Mouse (Mus musculus): ENCODE results near the gene Tradd. TPM values are rescaled to one million over a fixed set of nuclear protein-coding genes. Genes with fewer than 3 reads are reported as not detected.

The Tradd gene
- 20.0 and 24.2 TPM in 2 replicates for polyA plus RNA-seq (2015; fragmentation: Nextera tagmentation; extraction: Ambion mirVana)

GRCm38 (mm10) chr8:105264024-105264982 lies at the start of gene Tradd, which contains the start of gene Fbxl8:
Gene Tradd (minus strand): TSS chr8:105264609.
Gene Fbxl8 (plus strand): TSS chr8:105264648.
- Histone ChIP-seq H3K4me2 (peak within 1 kb of the TSS; percentile 82), H3K4me1 (peaks cover 44% of the 10 kb centered on the region), H3K4me3 (replicated peaks) (peak within 1 kb of the TSS; percentile 60), H3K27ac (no peak within 1 kb of the TSS), H3K27me3 (peaks cover 90% of the 10 kb centered on the region), H3K36me3 (no peaks in the 10 kb centered on the region), H3K9ac (peak within 1 kb of the TSS; percentile 54), H3K9me3 (replicated peaks) (no peaks in the 10 kb centered on the region)
- peak; percentile 71 for ATAC-seq (replicated peaks; ENCODE audit: low FRiP score)
- WGBS: 2% methylated on average over 54 of the region's 54 CpGs

GRCm38 (mm10) chr8:105313622-105314402 lies 49.4 kb upstream of the Tradd start:
- H3K9ac ChIP-seq: no peak overlapping the region
- ATAC-seq (replicated peaks; ENCODE audit: low FRiP score): no peak
- no peaks in the 10 kb centered on the region for H3K4me1 ChIP-seq
- 82% methylated on average over 9 of the region's 9 CpGs for WGBS
- no peaks in the 10 kb centered on the region for H3K27me3 ChIP-seq
- no peak overlapping the region for H3K4me3 ChIP-seq (replicated peaks)
- peaks cover 92% of the 10 kb centered on the region for H3K36me3 ChIP-seq
- H3K4me2 ChIP-seq: no peak overlapping the region
- no peaks in the 10 kb centered on the region for H3K9me3 ChIP-seq (replicated peaks)
- H3K27ac ChIP-seq: no peak overlapping the region

- no peak overlapping the region for H3K4me2 ChIP-seq
- H3K27ac ChIP-seq: no peak overlapping the region
- ATAC-seq (replicated peaks; ENCODE audit: low FRiP score): no peak
- no peaks in the 10 kb centered on the region for H3K4me1 ChIP-seq
- WGBS: 90% methylated on average over 8 of the region's 8 CpGs
- H3K27me3 ChIP-seq: no peaks in the 10 kb centered on the region
- H3K9ac ChIP-seq: no peak overlapping the region
- no peaks in the 10 kb centered on the region for H3K9me3 ChIP-seq (replicated peaks)
- no peak overlapping the region for H3K4me3 ChIP-seq (replicated peaks)
- H3K36me3 ChIP-seq: peaks cover 92% of the 10 kb centered on the region
Measured at GRCm38 (mm10) chr8:105312891-105313481, 48.6 kb upstream of the Tradd start.

GRCm38 (mm10) chr8:105311718-105312117 lies 47.3 kb upstream of the Tradd start:
- Histone ChIP-seq H3K4me3 (replicated peaks) (no peak overlapping the region), H3K27ac (no peak overlapping the region), H3K4me2 (no peak overlapping the region), H3K9me3 (replicated peaks) (no peaks in the 10 kb centered on the region), H3K9ac (no peak overlapping the region), H3K27me3 (no peaks in the 10 kb centered on the region), H3K4me1 (no peaks in the 10 kb centered on the region), H3K36me3 (peaks cover 91% of the 10 kb centered on the region)
- ATAC-seq (replicated peaks; ENCODE audit: low FRiP score): no peak
- 93% methylated on average over 1 of the region's 1 CpGs for WGBS

- Histone ChIP-seq H3K4me1 (peaks cover 15% of the 10 kb centered on the region), H3K9ac (no peak overlapping the region), H3K27ac (no peak overlapping the region), H3K27me3 (no peaks in the 10 kb centered on the region), H3K4me3 (replicated peaks) (no peak overlapping the region), H3K36me3 (peaks cover 77% of the 10 kb centered on the region), H3K4me2 (no peak overlapping the region), H3K9me3 (replicated peaks) (no peaks in the 10 kb centered on the region)
- ATAC-seq (replicated peaks; ENCODE audit: low FRiP score): no peak
- 80% methylated on average over 8 of the region's 8 CpGs for WGBS
Measured at GRCm38 (mm10) chr8:105310118-105310517, 45.7 kb upstream of the Tradd start.

GRCm38 (mm10) chr8:105309142-105309847 lies 44.9 kb upstream of the Tradd start:
- Histone ChIP-seq H3K9me3 (replicated peaks) (no peaks in the 10 kb centered on the region), H3K9ac (no peak overlapping the region), H3K27ac (no peak overlapping the region), H3K4me1 (peaks cover 23% of the 10 kb centered on the region), H3K27me3 (no peaks in the 10 kb centered on the region), H3K4me3 (replicated peaks) (no peak overlapping the region), H3K36me3 (peaks cover 76% of the 10 kb centered on the region), H3K4me2 (no peak overlapping the region)
- WGBS: 78% methylated on average over 15 of the region's 15 CpGs
- no peak for ATAC-seq (replicated peaks; ENCODE audit: low FRiP score)

- Histone ChIP-seq H3K36me3 (peaks cover 76% of the 10 kb centered on the region), H3K27me3 (no peaks in the 10 kb centered on the region), H3K4me3 (replicated peaks) (no peak overlapping the region), H3K4me1 (peaks cover 27% of the 10 kb centered on the region), H3K27ac (no peak overlapping the region), H3K9ac (no peak overlapping the region), H3K9me3 (replicated peaks) (no peaks in the 10 kb centered on the region), H3K4me2 (no peak overlapping the region)
- 87% methylated on average over 10 of the region's 10 CpGs for WGBS
- ATAC-seq (replicated peaks; ENCODE audit: low FRiP score): no peak
Measured at GRCm38 (mm10) chr8:105308428-105308827, 44.0 kb upstream of the Tradd start.

- Histone ChIP-seq H3K4me3 (replicated peaks) (no peak overlapping the region), H3K9ac (no peak overlapping the region), H3K27me3 (no peaks in the 10 kb centered on the region), H3K4me2 (no peak overlapping the region), H3K4me1 (peaks cover 27% of the 10 kb centered on the region), H3K9me3 (replicated peaks) (no peaks in the 10 kb centered on the region), H3K36me3 (peaks cover 77% of the 10 kb centered on the region), H3K27ac (no peak overlapping the region)
- 93% methylated on average over 13 of the region's 13 CpGs for WGBS
- ATAC-seq (replicated peaks; ENCODE audit: low FRiP score): no peak
Measured at GRCm38 (mm10) chr8:105307670-105308069, 43.3 kb upstream of the Tradd start.

- peaks cover 27% of the 10 kb centered on the region for H3K4me1 ChIP-seq
- no peaks in the 10 kb centered on the region for H3K9me3 ChIP-seq (replicated peaks)
- WGBS: 46% methylated on average over 5 of the region's 5 CpGs
- peak overlapping the region; percentile 46 for H3K4me3 ChIP-seq (replicated peaks)
- peak overlapping the region; percentile 91 for H3K27ac ChIP-seq
- no peaks in the 10 kb centered on the region for H3K27me3 ChIP-seq
- ATAC-seq (replicated peaks; ENCODE audit: low FRiP score): peak; percentile 12; the same call in 1 of the 2 replicates
- peaks cover 77% of the 10 kb centered on the region for H3K36me3 ChIP-seq
- H3K4me2 ChIP-seq: peak overlapping the region; percentile 76
- peak overlapping the region; percentile 35 for H3K9ac ChIP-seq
Measured at GRCm38 (mm10) chr8:105306146-105306691, 41.8 kb upstream of the Tradd start.

GRCm38 (mm10) chr8:105305211-105306145 lies 41.1 kb upstream of the Tradd start, which contains the start of gene Elmo3:
Gene Elmo3 (plus strand): TSS chr8:105305601.
- Histone ChIP-seq H3K4me1 (peaks cover 27% of the 10 kb centered on the region), H3K4me2 (peak within 1 kb of the TSS; percentile 76), H3K9me3 (replicated peaks) (no peaks in the 10 kb centered on the region), H3K27ac (peak within 1 kb of the TSS; percentile 91), H3K27me3 (no peaks in the 10 kb centered on the region), H3K4me3 (replicated peaks) (peak within 1 kb of the TSS; percentile 46), H3K9ac (peak within 1 kb of the TSS; percentile 47), H3K36me3 (peaks cover 78% of the 10 kb centered on the region)
- peak; percentile 86 for ATAC-seq (replicated peaks; ENCODE audit: low FRiP score)
- 5% methylated on average over 30 of the region's 30 CpGs for WGBS
